Mouse (Mus musculus) forebrain, embryonic 16.5 days (tissue): ENCODE data around the gene Wnk2. TPM values are rescaled to one million over a fixed set of nuclear protein-coding genes. Genes with fewer than 3 reads are reported as not detected.
A peak's percentile ranks its signal among the peaks of the same experiment; 100 is the strongest.

Experiments used
- ATAC-seq: fragments of 200-750 bp; cut with Nextera tagmentation; 2 replicates; pipeline ENCODE4 v1.8.0; 2017; ENCODE audit warnings: mild to moderate bottlenecking, moderate library complexity
- H3K27ac ChIP-seq: fragments of 300-500 bp; sonication (generic); 2 replicates; pipeline ENCODE4 v1.5.1; 2014; ENCODE audit warnings: low read length, control low read depth
- H3K27me3 ChIP-seq: fragments of 300-500 bp; sonication (generic); replicated peaks from 2 replicates; pipeline ENCODE4 v1.6.1; 2014; ENCODE audit warnings: low read length; ENCODE audit not compliant: control insufficient read depth, insufficient read depth
- H3K36me3 ChIP-seq: fragments of 300-500 bp; sonication (generic); 2 replicates; pipeline ENCODE4 v1.6.1; 2014; ENCODE audit not compliant: control insufficient read depth, insufficient read depth
- H3K4me1 ChIP-seq: fragments of 300-500 bp; sonication (generic); replicated peaks from 2 replicates; pipeline ENCODE4 v1.6.1; 2014; ENCODE audit warnings: low read length; ENCODE audit not compliant: control insufficient read depth, insufficient read depth
- H3K4me2 ChIP-seq: fragments of 300-500 bp; sonication (generic); 2 replicates; pipeline ENCODE4 v1.6.1; 2014; ENCODE audit warnings: mild to moderate bottlenecking, low read length, control low read depth
- H3K4me3 ChIP-seq: fragments of 300-500 bp; sonication (generic); replicated peaks from 2 replicates; pipeline ENCODE4 v1.5.1; 2014; ENCODE audit warnings: mild to moderate bottlenecking, low read length, control low read depth
- H3K9ac ChIP-seq: fragments of 300-500 bp; sonication (generic); replicated peaks from 2 replicates; pipeline ENCODE4 v1.6.1; 2014; ENCODE audit warnings: low read depth, low read length, control low read depth
- H3K9me3 ChIP-seq: fragments of 300-500 bp; sonication (generic); 2 replicates; pipeline ENCODE4 v1.6.1; 2016; ENCODE audit warnings: low read length; ENCODE audit not compliant: control insufficient read depth
- WGBS: fragments of 180-500 bp; shearing (Covaris S2); extraction: QIAGEN DNeasy Blood & Tissue Kit; methylation state at CpG from one replicate; pipeline ENCODE4 v1.1.7; 2014; 5-methylcytosine and 5-hydroxymethylcytosine counted together
- polyA plus RNA-seq: library from polyadenylated mRNA; unstranded; fragments of >200 nt; fragmentation: Nextera tagmentation; extraction: Ambion mirVana; gene quantifications from 2 replicates; pipeline ENCODE4 v1.2.1, GENCODE M21; 2015

Wnk2 gene
- polyA plus RNA-seq = 16.0 and 21.3 TPM in 2 replicates

DNA sequence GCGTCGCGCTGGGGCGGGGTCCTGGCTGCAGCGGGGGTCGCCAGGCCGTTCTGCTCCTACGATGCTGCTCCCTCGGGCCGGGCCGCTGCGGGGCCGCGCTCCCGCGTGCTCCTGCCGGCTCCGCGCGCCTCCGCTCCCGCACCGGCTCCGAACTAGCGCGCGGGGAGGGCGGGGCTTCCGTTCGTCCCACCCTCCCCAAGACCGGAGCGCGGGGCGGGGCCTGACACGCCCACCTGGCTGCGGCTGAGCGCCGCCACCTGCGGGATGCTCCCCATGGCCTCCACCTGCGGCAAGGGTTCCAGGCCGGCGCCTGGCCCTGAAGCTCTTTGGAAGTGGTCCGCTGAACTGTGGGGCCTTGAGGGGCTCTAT lies at the start of gene Wnk2:
Gene Wnk2 (minus strand): TSS at position 157 of the 369 bp plus-strand sequence.
- Histone ChIP-seq H3K36me3 (no peaks in the 10 kb centered on the region), H3K27me3 (no peaks in the 10 kb centered on the region), H3K4me3 (peak within 1 kb of the TSS; percentile 85), H3K4me2 (peak within 1 kb of the TSS; percentile 96), H3K9ac (peak within 1 kb of the TSS; percentile 86), H3K27ac (peak within 1 kb of the TSS; percentile 92), H3K4me1 (peaks cover 41% of the 10 kb centered on the region), H3K9me3 (no peaks in the 10 kb centered on the region)
- ATAC-seq = peak; percentile 84
- WGBS = under 1% methylated on average over 30 of the region's 43 CpGs

DNA sequence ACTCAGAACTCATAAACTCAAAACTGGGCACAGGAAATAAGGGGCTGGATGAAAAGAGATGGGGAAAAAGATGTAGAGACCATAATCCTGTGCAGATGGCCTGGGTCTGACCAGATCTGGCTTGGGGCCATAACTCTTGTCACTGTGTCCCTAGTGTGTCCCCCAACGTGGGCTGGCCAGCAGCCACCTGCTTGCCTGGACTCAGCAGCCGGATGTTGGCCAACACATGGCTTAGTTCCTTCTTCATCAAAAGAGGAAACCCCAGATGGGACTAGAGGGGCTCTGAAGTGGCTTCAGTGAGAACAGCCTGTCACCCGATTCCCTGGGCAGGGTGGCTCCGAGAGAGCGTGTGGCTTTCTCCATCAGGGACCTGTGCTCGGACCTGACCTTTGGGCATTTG lies 49.0 kb upstream of the Wnk2 start:
- Histone ChIP-seq H3K27ac (no peak overlapping the region), H3K9ac (no peak overlapping the region), H3K9me3 (no peaks in the 10 kb centered on the region), H3K4me1 (peaks cover under 1% of the 10 kb centered on the region; the same call in 1 of the 2 replicates), H3K4me2 (no peak overlapping the region), H3K4me3 (no peak overlapping the region), H3K36me3 (no peaks in the 10 kb centered on the region), H3K27me3 (no peaks in the 10 kb centered on the region)
- ATAC-seq = no peak
- 68% methylated on average over 6 of the region's 6 CpGs for WGBS

DNA sequence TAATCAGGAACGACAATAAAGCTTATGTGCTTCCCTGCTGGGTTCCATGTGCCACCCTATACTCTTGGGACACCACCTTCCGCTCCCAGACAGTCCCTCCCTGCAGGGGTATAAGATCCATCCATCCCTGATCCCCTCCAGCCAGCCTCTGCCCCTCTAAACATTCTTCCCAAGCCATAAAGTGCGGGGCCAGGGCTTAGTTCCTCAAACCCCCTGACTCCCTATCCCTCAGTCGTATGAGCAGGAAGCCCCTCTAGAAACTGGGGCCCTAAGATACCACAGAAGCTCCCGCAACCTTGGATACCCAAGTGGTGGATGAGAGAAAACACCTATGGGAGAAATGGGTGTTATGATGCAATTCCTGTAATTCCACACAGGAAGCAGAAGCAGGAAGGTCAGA lies 48.4 kb upstream of the Wnk2 start:
- Histone ChIP-seq H3K9me3 (no peaks in the 10 kb centered on the region), H3K36me3 (no peaks in the 10 kb centered on the region), H3K27me3 (no peaks in the 10 kb centered on the region), H3K27ac (no peak overlapping the region), H3K4me1 (peaks cover 3% of the 10 kb centered on the region; the same call in 1 of the 2 replicates), H3K4me2 (no peak overlapping the region), H3K4me3 (no peak overlapping the region), H3K9ac (no peak overlapping the region)
- 91% methylated on average over 5 of the region's 5 CpGs for WGBS
- no peak for ATAC-seq

DNA sequence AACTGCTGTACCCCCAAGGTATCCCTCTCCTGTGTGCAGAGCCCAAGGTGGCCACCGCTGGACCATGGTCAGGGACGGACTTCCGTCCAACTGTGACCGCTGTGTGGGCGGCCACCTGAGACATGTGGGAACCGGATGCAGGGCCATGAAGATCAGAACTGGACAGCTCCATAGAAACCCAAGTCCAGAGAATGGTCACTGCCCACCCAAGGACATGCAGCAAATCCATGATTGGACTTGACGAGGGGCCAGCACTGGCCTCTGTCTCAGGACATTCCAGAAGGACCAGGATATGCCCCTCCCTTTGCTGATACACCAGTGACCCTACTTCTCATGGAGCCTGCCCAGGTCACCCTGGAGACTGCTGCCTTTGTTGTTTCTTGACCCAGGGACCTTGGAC lies 47.8 kb upstream of the Wnk2 start:
- Histone ChIP-seq H3K9me3 (no peaks in the 10 kb centered on the region), H3K4me3 (no peak overlapping the region), H3K4me2 (no peak overlapping the region), H3K27ac (no peak overlapping the region), H3K36me3 (no peaks in the 10 kb centered on the region), H3K9ac (no peak overlapping the region), H3K27me3 (no peaks in the 10 kb centered on the region), H3K4me1 (peaks cover 3% of the 10 kb centered on the region; the same call in 1 of the 2 replicates)
- 94% methylated on average over 7 of the region's 7 CpGs for WGBS
- no peak for ATAC-seq

DNA sequence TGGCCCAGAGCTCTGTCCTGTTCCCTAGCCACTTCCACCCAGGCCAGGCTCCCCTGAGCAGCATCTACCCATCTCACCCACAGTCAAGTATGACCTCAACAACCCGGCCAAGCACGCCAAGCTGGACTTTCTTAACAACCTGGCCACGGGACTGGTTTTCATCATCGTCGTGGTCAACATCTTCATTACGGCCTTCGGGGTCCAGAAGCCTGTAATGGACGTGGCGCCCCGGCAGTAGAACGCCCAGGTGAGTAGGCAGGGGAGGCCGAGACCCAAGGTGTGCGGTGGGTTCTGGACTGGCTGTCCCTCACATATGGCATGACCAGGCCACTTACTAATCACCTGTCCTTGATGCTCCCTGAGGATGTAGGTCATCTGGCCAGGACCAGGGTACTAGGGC lies 47.0 kb upstream of the Wnk2 start:
- H3K4me3 ChIP-seq = no peak overlapping the region
- H3K9ac ChIP-seq = no peak overlapping the region
- H3K27ac ChIP-seq = no peak overlapping the region
- H3K4me2 ChIP-seq = no peak overlapping the region
- H3K4me1 ChIP-seq = peaks cover 3% of the 10 kb centered on the region; the same call in 1 of the 2 replicates
- no peak for ATAC-seq
- H3K9me3 ChIP-seq = no peaks in the 10 kb centered on the region
- H3K27me3 ChIP-seq = no peaks in the 10 kb centered on the region
- 93% methylated on average over 13 of the region's 13 CpGs for WGBS
- H3K36me3 ChIP-seq = no peaks in the 10 kb centered on the region

DNA sequence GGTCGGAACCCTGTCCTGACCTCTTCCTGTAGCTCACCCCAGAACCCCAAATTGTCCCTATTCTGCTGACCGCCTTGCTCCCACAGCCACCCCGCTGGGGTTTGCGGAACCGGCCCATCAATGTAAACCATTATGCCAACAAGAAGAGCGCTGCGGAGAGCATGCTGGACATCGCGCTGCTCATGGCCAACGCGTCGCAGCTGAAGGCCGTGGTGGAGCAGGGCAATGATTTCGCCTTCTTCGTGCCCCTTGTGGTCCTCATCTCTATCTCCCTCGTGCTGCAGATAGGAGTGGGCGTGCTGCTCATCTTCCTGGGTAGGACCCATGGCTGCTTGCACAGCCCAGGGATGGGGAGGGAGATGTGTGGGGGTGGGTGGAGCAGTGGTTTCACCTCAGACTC lies 45.8 kb upstream of the Wnk2 start:
- no peak for ATAC-seq
- Histone ChIP-seq H3K27me3 (no peaks in the 10 kb centered on the region), H3K9me3 (no peaks in the 10 kb centered on the region), H3K4me3 (no peak overlapping the region), H3K27ac (no peak overlapping the region), H3K4me2 (no peak overlapping the region), H3K36me3 (no peaks in the 10 kb centered on the region), H3K9ac (no peak overlapping the region), H3K4me1 (peaks cover 6% of the 10 kb centered on the region)
- 93% methylated on average over 17 of the region's 17 CpGs for WGBS

DNA sequence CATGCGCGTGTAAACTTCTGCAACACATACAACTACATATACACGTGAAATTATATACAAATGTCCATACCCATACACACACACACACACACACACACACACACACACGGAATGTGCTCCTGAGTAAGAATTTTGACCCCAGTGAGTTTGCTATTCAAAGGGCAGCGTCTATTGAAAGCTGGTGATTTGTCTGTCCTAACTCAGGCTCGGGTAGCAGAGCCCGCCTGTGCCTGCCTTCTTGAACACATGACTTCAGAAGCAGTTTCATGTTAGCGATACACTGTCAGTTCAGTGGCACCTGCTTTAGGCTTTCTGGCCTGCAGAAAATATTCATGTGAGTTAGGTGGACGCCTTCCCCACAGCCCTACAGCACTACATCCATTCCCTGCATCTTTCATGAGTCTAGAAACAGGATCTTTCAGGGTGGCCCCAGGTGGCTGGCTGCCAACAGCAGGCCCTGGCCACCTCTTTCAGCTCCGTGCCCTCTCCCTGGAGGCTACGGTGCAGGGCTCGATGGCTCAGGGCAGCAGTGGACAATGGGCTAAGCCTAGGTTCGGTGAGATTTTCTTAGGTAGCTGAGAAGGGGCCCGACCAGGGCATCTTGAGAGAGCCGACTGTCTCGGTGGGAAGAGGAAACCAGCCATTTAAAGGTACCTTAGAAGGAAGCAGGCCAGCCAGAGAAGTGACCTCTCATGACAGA lies 44.5 kb upstream of the Wnk2 start:
- peaks cover 15% of the 10 kb centered on the region for H3K4me1 ChIP-seq
- no peak overlapping the region for H3K4me3 ChIP-seq
- no peak for ATAC-seq
- H3K36me3 ChIP-seq = no peaks in the 10 kb centered on the region
- H3K27ac ChIP-seq = no peak overlapping the region
- no peaks in the 10 kb centered on the region for H3K9me3 ChIP-seq
- H3K27me3 ChIP-seq = no peaks in the 10 kb centered on the region
- H3K4me2 ChIP-seq = no peak overlapping the region
- H3K9ac ChIP-seq = no peak overlapping the region
- 55% methylated on average over 16 of the region's 16 CpGs for WGBS

DNA sequence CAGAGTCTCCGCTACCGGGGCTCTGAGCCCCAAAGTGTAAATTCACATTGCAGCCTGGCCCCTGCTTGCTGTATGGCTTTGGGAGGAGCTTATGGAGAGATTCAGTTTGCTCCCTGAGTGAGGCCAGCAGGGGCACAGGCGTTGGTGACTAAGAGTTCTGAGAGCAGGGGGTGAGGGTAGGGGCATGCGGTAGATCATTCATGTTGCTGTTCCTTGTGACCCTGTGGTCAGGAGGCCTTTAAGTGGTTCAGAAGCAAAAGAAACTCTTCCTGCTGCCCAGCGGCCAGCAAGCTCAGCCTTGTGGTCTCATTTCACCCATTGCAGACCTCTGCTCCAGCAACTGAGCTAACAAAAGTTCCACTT lies 43.8 kb upstream of the Wnk2 start:
- Histone ChIP-seq H3K27ac (no peak overlapping the region), H3K4me1 (peaks cover 20% of the 10 kb centered on the region), H3K9me3 (no peaks in the 10 kb centered on the region), H3K4me2 (no peak overlapping the region), H3K4me3 (no peak overlapping the region), H3K9ac (no peak overlapping the region), H3K36me3 (no peaks in the 10 kb centered on the region), H3K27me3 (no peaks in the 10 kb centered on the region)
- no peak for ATAC-seq
- 68% methylated on average over 5 of the region's 5 CpGs for WGBS

DNA sequence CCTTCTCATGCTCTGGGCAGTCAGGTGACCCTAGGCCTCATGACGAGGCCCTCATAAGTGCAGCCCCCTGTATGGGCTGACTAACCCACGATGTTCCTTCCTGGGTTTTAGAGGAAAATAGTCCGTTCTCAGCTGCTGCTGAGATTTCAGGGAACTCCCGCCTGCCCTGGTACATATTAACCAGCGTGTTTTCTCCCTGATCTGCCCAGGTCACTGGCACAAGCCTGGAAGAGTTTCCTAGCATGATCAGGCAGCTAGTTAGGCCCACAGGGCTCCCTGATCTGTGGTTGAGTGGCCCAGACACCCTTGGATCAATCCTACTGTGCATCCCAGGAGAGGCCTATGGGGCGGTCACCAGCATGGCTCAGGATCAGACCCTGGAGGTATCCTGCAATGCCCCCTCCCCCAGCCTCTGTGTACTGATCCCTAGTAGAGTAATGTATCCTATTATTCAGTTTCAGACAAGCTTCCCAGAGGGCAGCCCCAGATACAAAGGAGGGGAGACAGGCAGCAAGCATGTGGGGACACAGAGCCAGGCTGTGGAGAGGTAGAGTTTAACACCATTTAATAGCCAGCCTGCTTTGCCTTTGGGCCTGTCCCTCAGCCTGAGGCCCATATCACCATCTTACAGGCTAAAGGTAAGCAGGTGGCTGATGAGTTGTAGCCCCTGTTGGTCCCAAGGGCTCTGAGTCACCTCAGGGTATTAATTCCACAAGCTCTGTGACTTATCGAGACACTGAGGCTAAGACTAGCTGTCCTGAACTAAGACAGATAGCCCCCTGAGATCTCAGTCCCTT lies 43.3 kb upstream of the Wnk2 start:
- no peak for ATAC-seq
- H3K27ac ChIP-seq = no peak overlapping the region
- WGBS = 79% methylated on average over 7 of the region's 7 CpGs
- H3K27me3 ChIP-seq = no peaks in the 10 kb centered on the region
- H3K4me2 ChIP-seq = no peak overlapping the region
- no peak overlapping the region for H3K9ac ChIP-seq
- no peaks in the 10 kb centered on the region for H3K36me3 ChIP-seq
- peaks cover 20% of the 10 kb centered on the region for H3K4me1 ChIP-seq
- H3K4me3 ChIP-seq = no peak overlapping the region
- no peaks in the 10 kb centered on the region for H3K9me3 ChIP-seq
